Mouse (Mus musculus): ENCODE measurements at regions not wholly inside any gene's neighbourhood (a gene's known extent, or its start where the extent isn't known, plus 50 kb on each side); places are given as distances from the start of the nearest gene placed in this dataset.

DNA sequence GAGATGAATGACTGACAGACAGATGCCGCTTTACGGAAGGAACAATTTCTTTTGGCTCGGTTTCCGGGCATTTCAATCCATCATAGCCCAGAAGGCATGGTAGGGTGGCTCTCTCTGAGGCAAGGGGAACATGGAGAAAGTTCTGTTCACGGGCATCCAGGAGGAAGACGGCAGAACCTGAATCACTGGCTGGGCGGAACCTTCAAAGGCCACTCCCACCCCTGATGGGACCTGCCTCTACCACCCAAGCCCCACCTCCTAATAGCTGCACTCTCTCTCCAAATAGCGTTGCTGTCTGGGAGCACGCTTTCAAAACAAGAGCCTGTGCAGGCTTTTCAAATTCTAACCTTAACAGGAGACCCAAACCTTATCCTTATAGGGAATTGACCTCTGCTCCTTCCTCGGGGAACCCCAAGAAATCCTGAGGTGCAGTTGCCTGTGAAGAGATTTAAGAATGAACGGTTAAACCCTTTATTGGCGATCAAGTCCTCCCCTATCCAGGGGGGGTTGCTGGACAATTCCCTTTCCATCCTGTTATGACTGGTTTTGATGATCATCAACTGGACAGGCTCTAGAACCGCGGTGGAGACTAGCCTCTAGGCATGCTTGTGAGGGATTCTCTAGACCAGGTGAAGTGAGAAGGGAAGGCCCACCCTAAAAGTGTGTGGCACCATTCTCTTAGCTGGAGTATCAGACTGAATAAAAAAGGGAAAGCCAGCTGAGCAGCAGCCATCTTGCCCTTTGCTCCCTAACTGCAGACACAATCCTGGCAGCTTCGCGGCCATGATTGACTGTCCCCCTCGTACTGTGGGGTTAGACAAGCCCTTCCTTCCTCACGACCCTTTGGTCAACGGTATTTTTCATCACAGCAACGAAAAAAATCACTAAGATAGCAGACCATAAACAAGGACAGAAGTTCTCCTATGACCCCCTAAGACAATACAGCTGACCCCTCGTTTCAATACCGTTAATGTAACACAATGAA lies 184.5 kb upstream of the Dyrk2 start:
- DNase-seq (ENCODE audit: low read depth), result no peak

DNA sequence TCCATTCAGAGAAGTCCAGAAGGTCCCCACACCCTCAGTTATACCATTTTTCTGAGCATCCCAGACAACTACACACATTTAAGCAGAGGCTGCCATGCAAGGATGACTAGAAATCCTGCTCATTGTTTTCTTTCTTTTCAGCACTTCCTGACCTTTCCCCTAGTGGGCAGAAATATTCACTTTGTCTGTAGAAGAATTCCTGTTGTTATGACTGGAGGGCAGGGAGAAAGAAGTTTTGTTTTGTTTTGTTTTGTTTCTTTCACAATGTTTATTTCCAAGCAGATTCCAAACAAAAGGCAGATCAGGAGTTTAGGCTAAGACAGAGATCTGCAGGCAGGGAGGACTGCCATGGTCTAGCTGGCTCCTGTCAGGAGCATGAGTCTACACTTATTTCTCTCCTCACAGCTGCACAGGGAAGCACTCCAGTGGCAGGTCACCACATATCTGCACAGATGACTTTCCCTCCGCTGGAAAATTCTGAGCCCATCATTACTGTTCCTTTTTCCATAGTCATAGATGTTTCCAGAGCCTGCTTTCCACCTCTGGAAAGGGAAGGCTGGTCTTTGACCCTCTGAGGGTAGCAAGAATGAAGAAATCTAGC lies 182.5 kb upstream of the Dyrk2 start:
- no peak for DNase-seq (ENCODE audit: low read depth)

DNA sequence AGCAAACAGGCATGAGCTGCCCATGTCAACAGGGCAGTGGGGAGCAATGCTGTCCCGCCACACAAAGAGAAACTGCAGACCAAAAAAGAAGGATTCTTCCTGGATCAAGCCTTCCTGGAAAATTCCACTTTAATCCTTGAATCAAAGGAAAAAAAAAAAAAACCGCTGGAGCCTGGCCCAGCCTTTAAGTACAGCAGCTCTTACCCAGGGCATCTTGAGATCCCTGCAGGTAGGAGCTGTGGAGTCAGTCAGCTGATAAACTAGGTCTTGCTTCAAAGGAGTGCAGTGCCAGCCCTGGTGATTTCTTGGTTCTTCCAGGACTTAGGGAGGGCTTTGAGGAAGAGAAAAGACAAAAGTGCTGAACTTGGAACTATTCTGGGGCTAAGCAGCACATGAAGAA lies 181.6 kb upstream of the Dyrk2 start:
- DNase-seq (ENCODE audit: low read depth), result no peak

DNA sequence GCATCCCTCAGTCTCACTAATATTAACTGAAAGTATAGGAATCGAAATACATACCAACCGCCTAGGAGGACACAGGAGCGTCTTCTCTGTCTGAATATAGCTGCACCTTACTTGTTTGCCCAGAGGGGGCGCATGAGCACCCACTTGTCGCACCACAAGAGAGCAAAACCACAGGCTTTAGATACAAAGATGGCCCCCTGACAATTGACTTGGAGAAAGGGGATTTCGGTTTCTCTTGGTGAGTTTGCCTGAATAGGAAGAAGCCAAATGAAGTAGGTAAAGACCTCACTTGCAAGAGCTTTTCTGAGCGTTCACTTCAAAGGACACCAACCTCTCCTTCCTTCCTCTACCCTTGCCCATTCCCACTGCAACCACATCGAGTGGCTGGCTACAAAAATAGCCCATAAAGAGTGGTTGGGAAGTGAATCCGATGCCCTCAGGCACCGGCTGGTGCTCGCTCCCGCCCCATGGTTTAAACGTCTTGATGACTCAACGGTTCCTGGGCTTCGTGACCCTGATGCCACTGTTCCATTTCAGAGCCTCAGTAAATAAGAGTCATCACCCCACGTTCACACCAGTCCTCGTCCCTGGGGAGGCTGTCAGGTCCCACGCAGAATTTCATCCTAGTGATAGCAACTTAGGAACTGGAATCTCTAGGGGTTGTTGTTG lies 180.1 kb upstream of the Dyrk2 start:
- DNase-seq (ENCODE audit: low read depth), result no peak

GRCm38 (mm10) chr10:119048643-119049420 lies 178.8 kb upstream of the Dyrk2 start:
- DNase-seq (ENCODE audit: low read depth), result no peak

DNA sequence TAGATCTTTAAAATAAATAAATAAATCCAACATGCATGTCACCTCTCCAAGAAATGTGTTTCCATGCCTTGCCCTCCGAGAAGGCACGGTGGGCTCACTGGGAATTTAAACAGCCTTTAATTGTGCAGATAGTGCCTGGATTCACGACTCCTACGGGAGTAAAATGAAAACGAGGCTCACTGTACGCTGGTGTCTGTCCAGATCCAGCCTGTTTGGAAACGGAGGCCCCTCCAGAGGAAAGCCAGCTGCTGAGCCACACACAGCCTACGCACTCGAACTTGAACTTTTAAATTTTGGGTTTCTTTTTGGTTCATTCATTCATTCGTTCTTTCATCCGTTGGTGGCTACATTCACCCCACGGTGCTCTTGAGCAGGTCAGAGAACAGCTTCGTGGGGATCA lies 175.1 kb upstream of the Dyrk2 start:
- no peak for DNase-seq (ENCODE audit: low read depth)

DNA sequence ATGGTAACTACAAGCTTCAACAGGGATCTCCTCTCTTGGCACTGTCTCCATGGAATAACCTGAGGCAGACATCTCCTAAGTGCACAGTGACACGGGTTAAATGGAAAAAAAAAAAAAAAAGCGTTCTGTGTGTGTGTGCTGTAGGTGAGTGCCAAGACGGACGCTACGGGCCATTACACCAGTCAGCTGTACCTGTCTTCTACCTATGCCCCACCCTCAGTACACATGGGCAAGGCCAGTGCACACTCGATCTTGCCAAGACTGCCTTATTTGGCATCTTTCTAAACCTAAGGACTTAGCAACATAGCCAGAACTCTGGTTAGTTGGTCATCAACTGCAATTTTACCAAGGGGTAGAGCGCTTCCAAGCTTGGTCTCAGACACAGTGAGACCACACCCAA lies 173.1 kb upstream of the Dyrk2 start:
- no peak for DNase-seq (ENCODE audit: low read depth)

- no peak for DNase-seq (ENCODE audit: low read depth)
Measured at GRCm38 (mm10) chr10:119040205-119040604, 170.2 kb upstream of the Dyrk2 start.

GRCm38 (mm10) chr10:119039732-119040131 lies 169.7 kb upstream of the Dyrk2 start:
- no peak for DNase-seq (ENCODE audit: low read depth)

GRCm38 (mm10) chr10:119038991-119039390 lies 169.0 kb upstream of the Dyrk2 start:
- no peak for DNase-seq (ENCODE audit: low read depth)

DNA sequence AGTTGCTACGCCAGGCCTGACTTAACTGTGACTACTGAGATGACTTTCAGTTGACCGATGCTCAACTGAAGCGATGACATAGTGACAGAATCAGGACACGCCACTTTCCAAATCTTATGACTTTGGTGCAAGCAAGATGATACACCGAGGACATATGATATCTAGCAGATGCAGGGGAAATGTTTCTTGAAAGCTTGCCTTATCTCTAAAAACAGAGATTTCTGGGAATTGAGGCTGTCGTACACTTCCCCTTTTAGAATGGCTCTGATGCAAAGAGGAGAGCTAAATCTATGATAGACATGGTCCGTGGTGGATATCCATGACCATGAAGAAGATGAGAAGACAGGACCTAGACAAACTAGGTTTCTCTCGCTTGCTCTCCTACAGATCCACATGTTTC lies 167.8 kb upstream of the Dyrk2 start:
- no peak for DNase-seq (ENCODE audit: low read depth)

- DNase-seq (ENCODE audit: low read depth), result no peak
Measured at GRCm38 (mm10) chr10:119035863-119036262, 165.9 kb upstream of the Dyrk2 start.

- DNase-seq (ENCODE audit: low read depth), result no peak
Measured at GRCm38 (mm10) chr10:119034396-119034795, 164.4 kb upstream of the Dyrk2 start.

DNA sequence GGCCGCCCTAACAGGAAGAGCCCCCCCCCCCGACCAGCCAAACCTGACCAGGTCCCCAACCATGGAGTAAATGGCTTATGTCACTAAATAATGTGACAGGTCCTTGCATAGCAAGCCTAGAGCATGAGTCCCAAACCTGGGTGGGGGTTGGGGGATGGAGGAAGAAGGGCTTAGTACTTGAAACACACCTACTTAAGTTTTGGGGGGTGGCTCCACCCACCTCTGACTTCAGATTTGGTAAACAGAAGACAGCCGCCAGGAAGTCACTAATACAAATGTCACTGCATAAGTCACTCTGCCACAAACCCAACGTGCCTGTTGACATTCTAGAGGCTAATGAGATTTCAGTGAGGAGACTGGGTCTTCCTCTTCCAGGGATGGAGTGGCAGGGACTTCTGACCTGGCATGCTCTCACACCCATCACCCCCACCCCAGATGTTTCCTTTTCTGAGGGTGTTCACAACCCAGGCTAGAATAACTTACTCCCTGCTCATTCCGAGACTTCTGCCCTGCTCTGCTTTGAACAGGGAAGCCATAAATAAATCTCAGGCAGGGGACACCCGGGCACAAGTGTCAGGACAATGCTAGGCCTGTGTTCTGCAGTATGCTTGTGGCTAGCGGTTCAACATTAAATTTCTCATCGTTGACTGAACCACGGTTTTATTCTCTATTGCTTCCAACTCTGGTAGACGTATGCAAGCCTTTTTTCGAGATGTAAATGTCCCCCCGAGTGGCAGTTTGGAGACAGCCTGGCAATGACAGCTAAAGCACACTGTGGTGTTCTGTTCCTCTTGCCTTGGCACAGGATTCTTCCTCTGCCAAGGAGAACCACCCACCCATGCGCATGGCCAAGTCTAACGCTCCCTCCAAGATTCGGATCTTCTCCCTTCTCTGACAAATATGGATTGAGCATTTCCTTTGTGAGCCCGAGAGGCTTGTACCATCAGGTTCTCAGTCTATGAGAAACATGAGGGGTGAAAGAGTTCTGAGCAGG lies 161.6 kb upstream of the Dyrk2 start:
- DNase-seq (ENCODE audit: low read depth), result no peak

DNA sequence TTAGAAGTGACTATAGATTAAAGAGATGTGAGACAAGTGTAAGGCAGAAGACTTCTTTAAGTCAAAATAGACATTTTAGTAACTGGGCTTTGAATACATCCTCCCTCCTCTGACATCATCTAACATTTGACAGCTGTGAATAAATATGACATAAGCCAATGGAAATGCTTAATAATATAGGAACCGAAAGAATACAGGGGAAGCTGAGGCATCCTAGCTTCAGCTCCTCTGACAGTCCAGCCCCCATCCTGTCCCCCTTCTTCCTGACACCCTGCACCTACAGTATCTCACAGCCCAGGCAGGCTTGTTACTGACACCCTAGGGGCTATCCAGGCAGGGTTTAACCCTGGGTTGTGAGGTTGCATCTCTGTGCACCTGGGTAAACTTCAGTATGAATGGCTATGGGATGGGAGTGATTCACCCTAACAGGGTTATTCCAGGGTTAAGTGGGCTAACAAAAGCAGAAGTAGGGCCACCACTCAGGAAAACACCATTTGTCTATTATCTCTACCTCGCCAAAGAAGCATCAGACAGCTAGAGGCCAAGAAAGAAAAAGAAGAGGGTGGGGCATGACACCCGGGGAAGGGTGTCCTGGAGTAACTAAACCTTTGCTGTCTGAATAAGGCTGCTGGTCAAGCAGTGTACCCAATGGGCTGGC lies 158.6 kb upstream of the Dyrk2 start:
- no peak for DNase-seq (ENCODE audit: low read depth)

- no peak for DNase-seq (ENCODE audit: low read depth)
Measured at GRCm38 (mm10) chr10:119027241-119027901, 157.4 kb upstream of the Dyrk2 start.

DNA sequence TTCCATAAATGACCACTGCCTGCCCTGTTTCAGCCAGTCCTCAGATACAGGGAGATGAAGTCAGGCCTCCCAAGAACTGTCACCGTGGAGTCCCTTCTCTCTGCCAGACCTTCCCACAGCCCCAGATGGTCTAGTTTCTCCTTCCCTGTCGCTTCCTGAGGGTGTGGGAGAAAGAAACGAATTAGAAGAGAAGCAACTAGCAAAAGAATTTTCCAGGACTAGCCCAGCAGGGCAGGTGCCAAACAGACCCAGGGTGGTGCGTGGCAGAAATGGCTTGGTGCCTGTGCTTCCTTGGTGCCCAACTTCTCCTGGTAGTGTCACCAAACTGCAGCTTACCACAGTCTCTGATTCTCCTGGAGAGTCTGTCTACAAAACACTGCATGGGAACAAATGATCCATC lies 156.3 kb upstream of the Dyrk2 start:
- no peak for DNase-seq (ENCODE audit: low read depth)

- DNase-seq (ENCODE audit: low read depth), result no peak
Measured at GRCm38 (mm10) chr10:119024425-119024824, 154.4 kb upstream of the Dyrk2 start.

GRCm38 (mm10) chr10:119019082-119019481 lies 149.1 kb upstream of the Dyrk2 start:
- no peak for DNase-seq (ENCODE audit: low read depth)

- no peak for DNase-seq (ENCODE audit: low read depth)
Measured at GRCm38 (mm10) chr10:119018490-119018889, 148.5 kb upstream of the Dyrk2 start.

All from c-Kit-positive CD71-negative TER-119-negative erythroid progenitor cells, embryonic 14.5 days (primary cell).